Mouse (Mus musculus) bone marrow, adult 2 months (tissue): Measurements from ENCODE around the gene Lrrc74a.

Experiments
- CTCF ChIP-seq: fragments of 200-500 bp; IDR thresholded peaks from 2 replicates; pipeline ENCODE4 v1.5.1; 2011; ENCODE audit warnings: low read length, control low read depth; ENCODE audit not compliant: control insufficient read depth, insufficient read depth
- POLR2A ChIP-seq: fragments of 200-500 bp; IDR thresholded peaks from 2 replicates; pipeline ENCODE4 v1.6.1; 2011; ENCODE audit warnings: low read depth, mild to moderate bottlenecking, control low read depth, low read length, borderline replicate concordance; ENCODE audit not compliant: control insufficient read depth

- TF ChIP-seq POLR2A (no peak), CTCF (no peak)
Measured at GRCm38 (mm10) chr12:86724300-86724699, 9.9 kb upstream of the Lrrc74a start.
